Mouse (Mus musculus) embryo, embryonic 9.5 days (tissue): ENCODE data around the gene Lrrc8c.

Experiments
- DNase-seq: peaks from one replicate; pipeline ENCODE4 v3.0.0-alpha.2; 2017; ENCODE audit errors: extremely low spot score

Lrrc8c gene

DNA sequence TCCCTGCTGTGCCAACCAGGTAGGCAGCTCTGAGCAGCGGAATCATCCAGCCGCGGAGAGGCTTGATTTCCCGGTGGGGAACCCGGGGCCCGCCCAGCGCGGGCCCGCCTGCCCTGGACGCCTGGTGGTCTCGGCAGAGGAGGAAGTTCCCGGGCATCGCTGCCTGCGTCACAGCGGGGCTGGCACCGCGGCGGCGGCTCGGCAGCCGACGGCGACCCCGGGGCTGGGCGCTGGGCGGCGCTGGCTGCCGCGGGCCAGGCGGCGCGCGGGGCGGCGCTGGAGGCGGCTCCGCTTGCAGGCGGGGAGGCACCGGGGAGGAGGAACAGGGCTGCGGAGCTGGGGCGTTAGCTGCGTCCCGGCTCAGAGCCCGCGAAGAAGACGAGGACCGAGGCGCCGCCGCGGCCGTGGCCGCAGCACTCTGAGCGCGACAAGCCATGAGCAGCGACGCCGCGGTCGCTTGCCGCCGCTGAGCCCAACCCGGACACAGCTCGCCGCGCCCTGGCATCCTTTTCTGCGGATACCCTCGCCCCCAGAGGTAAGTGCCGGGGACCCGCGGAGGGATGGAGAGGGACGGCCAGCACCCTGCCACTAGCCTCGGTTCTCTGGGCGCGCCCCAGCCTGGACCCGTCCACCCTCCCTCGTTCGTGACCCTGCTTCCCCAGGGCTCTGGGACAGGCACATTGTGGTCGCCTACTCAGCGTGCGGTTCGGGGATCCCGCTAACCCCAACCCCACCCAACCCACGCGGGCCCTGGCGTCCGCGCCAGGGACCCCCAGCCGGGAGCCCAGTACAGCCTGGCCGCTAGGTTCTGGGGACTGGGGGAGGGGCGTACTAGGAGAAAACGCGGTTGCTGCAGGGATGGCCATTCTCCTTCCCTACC is at the start of gene Lrrc8c:
Gene Lrrc8c (plus strand): TSS at position 293 of the 880 bp plus-strand sequence.
- peak; percentile 85 for DNase-seq

DNA sequence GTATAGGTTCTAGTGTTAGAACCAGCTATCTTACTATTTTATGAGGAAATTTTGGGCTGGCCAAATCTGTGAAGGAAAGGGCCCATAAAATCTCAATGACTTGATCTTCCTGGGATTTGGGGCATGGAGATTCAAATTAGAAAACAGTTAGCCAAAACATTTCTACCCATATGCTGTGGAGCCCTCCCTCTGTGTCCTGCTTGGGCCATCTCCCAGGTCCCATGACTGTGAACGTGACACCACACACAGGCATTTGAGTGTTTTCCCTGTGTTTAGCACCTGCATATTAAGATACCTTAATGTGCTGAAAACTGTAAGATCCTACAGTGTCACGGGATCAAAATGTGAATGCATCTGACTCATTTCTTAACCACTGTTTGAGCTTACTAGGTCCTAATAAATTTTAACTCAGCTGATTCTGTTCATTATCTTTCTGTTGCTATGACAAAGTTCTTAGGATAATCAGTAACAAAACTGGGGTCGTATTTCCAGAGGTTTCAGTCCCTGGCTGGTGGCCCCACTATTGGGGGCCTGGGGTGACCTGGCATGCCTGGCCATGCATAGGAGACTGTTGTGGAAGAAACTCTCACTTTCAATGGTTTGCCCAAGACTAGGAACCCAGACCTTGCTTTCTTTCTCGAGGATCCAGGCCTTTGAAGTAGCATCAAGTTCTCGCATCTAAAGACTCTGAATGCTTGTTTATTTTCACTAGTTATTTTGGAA is 46.0 kb upstream of the Lrrc8c start:
- DNase-seq = no peak

DNA sequence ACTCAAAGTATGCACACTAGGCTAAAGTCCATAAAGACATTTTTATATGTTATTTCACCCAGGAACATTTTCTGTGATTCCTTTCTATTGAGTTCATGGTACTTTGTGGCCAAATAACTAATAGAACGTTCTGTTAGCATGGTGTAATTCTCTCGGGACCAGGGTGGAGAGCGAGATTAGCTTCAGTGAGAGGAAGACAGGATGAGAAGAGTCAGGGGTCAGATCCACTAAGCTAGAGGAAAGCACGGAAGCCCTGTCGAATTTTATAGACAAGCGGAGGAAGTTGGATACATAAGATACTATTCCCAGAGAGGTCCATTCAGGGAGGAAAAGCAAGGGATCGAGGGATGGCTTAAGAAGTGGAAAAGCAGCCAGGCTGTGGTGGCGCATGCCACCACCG is 41.7 kb upstream of the Lrrc8c start:
- DNase-seq = no peak

DNA sequence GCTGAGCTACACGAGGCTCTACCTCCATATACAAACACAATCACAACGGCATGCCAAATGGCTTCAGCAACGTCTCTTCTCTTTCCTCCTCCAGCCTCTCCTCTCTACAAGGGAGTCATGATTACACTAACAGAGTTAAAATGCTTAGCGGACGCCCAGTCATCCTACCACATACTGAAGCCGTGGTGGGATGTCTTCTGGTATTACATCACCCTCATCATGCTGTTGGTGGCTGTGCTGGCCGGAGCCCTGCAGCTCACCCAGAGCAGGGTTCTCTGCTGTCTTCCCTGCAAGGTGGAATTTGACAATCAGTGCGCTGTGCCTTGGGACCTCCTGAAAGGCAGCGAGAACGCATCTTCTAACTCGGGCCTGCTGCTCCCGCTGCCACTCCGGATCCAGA is 39.5 kb upstream of the Lrrc8c start:
- DNase-seq = no peak

DNA sequence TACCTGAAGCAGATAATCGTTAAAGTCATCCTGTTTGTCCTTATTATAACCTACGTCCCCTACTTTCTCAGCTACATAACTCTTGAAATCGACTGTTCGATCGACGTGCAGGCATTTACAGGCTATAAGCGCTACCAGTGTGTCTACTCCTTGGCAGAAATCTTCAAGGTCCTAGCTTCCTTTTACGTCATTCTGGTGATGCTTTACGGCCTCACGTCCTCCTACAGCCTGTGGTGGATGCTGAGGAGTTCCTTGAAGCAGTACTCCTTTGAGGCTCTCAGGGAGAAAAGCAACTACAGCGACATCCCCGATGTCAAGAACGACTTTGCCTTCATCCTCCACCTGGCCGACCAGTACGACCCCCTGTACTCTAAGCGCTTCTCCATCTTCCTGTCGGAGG is 38.6 kb upstream of the Lrrc8c start:
- no peak for DNase-seq

DNA sequence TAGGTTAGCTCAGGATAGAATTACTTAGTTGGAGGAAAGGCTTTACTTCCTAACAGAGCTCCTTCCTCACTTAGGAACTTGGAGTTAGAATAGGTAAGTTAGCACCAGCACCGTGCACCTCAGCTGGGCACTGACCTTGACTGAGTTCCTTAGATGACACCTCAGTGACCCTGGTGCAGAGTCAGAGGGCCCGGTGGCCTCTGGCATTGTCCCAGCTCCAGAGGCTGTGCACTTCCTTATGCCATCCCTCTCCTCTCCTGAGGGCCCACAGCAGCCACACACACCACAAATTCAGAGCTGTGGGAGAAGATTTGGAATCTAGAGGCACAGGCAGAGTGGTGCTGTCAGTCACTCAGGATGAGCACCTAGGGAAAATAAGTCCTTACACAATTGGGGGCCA is 35.6 kb upstream of the Lrrc8c start:
- DNase-seq = no peak

DNA sequence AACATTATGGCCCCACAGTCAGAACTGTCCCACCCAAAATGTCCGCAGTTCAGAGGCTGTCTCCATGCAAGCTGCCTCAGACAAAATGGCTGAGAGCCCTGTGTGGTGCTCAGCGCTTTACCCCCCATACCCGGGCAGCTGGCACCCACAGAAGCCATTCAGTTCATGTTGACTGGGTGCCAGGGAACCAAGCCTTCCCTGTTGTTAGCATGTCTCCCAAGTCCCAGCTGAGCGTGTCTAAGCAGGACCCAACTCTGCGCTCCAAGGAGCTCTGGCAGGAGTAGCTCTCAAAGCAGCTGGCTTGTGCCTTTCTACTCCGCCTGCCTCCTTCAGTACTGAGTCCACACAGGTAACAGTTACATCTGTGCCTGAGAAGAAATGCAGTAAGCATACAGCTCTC is 34.9 kb upstream of the Lrrc8c start:
- DNase-seq = no peak

DNA sequence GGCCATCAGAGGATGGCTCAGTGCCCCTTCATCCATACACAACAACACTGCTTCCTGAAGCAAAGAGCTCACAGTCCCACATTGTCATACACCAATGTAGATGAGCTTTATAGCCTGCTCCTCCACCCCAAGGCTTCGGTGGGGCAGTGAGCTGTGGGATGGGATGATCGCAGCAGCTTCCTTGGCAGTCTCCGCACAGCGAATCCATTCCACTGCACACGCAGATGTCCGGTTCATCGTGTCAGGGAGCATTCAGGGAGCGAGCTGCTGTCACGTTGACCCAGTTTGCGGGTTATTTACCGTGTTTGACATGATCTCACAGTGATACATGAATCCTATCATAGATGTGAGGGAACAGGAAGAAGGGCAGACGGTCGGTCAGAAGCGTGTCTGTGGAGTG is 34.3 kb upstream of the Lrrc8c start:
- no peak for DNase-seq

DNA sequence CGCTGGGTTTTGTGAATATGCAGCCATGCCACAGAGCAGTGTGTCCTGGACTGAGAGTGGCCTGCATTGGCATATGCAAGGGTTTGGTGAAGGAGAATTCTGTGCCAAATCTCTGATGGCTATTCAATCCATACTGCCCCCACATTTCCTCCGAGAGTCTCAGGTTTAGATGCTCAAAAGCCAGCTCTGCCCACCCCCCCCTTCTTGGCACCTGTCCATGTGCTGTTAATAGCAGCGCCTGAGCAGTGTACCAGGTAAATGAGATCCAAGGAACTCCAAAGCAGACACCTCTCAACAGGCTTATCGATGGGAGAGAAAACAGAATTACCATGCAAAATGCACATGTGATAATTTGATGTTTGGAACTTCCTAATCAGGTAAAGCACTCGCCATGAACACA is 29.0 kb upstream of the Lrrc8c start:
- no peak for DNase-seq

DNA sequence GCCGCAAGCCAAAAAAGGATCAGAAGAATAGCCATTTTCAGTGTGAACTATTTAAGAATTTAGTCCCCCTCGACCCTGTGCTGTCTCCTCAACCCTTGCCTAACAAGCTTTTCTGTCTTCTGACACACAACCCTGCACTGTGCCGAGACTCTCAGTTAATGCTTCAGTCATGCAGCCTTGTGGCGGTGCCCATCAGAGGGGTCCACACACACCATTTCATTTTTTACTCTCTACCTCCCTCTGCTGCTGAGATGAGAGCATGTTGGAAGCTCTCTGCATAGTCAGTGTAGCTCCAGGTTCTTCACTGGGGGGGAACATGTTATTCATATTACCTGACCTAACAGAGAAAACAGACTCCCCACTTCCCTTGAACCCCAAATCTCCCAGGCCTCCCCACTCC is 27.8 kb upstream of the Lrrc8c start:
- DNase-seq = peak; percentile 42

DNA sequence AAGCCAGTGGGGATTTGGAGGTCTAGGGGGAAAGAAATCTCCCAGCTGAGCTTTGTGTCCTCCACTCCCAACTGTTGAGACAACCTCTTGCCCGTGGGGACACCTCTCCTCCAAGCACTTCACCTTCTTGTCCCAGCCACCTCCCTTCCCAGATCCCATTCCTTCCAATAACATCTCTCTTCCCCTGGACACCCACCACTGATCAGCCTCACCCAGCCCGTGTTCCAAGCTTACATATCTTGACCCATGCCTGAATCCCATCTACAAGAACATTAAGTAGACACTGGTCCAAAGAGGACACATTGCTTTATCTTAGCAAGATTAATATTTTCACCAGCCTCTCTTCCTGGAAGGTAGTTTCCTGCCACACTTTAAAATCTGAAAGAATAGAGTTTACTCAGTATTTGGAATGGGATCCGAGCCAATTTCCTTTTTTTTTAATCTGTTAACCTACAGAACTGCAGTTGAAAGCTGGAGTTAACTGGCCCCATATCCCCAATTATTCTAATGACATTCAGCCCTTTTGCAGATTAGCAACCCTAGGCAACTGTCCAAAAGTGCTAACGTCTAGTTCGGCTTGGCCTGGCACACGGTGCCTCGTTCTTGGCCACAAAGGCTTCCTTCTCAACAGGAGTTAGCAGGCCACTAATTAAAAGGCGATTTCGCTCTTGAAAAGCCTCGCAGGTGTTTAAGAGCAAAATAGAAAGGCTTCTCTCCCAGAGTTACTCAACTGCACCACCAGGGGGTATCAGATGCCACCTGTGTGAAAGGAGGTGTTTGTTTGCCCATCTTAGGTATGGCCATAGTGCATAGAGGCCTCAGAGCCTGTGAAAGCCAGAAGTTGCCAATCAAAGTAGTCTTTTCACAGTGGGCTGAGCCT is 26.6 kb upstream of the Lrrc8c start:
- DNase-seq = no peak

DNA sequence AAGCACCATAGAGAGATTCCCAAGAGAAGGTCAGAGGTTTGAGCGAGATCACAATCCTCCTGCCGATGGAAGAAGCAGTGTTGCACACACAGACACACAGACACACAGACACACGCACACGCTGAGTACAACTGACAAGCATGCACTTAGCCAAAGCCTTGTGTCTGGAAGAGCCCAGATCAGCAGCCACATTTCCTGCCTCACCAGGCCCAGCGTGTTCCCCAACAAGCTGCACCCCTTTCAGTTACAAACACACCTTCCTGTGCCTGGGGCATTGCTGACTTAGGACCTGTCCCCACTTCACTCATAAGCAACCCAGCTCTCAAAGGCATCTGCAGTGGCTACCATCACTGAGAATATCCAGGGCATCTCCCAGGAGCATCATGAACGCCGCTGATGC is 25.8 kb upstream of the Lrrc8c start:
- no peak for DNase-seq

DNA sequence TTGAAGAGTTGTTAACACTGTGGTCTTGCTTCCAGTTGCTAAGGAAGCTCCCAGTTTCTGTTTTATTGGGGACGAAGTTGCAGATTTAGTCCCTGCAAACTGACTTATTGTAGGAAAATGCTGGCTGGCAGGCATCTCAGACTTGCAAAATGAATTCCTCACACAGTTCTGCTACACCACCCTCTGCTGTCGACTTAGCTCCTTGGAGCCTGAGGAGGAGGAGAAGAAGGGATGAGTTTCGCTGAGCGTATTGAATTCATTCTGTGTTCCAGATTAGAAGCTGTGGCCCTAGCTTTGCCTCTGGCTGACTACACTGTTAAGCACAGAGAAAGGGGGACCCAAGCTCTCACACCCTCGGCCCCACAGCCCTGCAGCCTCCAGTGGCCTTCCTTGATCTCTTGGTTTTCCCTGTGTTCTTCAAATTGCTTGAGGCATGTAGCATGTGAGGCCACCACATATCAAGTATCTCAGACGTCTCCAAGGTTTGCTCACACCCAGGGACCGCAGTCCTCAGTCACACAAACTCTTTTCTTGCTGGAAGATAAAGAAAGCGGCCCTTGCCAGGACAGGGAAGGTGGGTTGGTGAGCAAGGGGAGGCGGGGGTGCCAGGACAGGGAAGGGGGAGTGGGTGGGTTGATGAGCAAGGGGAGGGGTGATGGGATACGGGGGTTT is 24.8 kb upstream of the Lrrc8c start:
- DNase-seq = no peak

DNA sequence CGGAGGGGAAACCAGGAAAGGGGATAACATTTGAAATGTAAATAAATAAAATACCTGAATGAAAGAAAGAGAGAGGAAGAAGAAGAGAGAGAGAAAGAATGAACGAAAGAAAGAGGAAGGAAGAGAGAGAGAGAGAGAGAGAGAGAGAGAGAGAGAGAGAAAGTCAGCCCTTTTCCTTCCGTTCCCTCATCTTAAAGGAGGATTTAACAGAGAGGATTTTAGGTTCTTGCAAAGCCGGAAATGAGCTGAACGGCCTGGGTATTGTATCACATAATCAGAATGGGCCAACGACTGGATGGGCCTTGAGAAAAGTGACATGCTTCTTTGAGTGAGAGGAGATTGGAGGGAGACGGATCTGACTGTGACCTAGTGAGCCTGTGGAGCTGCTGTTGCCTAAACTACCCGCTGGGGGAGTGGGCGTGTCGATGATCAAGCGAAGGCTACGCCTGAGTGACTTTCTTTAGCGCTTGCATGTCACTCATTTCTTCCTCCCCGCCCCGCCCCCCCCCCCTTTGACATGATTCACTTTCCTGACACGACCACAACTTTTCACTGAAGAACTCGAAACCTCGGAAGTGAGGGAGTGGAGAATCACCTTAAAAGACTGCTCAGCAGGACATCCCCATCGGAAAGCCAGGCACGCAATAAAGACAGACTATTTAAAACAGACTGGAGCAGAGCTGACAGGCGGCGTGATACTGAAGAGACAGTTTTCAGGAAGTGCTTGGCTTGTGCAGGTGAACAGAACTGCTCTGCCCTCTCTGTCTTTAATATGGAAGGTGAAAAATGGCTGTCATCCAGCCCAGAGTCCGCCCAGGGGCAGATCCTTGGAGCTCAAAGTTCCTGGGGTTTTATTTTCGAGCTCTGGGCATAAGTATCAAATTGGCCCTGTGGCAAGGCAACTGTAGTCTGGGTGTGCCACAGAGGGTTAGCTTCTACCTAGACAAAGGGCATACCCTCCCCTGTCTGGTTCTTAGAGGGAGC is 24.0 kb upstream of the Lrrc8c start:
- peak; percentile 81 for DNase-seq

DNA sequence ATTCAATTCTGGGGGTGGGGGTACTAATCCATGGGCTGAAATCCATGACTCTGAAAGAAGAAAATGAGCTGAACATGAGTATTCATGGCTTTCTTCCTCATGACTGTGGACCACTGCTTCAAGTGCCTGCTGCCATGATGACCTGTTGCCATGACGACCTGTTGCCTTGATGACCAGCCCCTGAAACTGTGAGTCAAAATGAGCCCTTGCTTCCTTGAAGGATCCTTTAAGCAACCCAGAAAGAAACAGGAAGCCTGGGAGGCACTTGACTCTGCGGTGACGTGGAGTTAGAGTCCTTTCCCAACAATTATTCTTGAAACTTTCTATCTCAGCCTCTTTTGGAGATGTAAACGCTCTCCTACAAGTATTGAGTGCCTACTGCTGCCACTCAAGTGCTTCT is 23.1 kb upstream of the Lrrc8c start:
- no peak for DNase-seq

DNA sequence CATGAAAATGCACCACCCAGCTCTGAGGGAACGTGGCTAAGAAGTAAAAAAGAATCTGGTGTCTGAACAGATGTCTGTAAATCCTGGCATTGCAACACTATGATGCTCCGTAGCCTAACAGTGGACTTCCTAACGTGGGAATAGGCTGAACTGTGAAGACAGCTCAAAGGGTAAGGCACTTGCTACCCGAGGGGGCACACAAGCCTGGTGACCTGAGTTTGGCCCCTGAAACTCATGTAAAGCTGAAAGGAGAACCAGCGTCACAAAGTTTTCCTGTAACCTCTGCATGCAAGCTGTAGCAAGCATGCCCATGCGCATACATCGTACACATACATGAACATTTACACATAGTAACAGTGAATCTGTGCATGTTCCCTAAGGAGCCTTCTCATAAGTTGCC is 22.6 kb upstream of the Lrrc8c start:
- no peak for DNase-seq

DNA sequence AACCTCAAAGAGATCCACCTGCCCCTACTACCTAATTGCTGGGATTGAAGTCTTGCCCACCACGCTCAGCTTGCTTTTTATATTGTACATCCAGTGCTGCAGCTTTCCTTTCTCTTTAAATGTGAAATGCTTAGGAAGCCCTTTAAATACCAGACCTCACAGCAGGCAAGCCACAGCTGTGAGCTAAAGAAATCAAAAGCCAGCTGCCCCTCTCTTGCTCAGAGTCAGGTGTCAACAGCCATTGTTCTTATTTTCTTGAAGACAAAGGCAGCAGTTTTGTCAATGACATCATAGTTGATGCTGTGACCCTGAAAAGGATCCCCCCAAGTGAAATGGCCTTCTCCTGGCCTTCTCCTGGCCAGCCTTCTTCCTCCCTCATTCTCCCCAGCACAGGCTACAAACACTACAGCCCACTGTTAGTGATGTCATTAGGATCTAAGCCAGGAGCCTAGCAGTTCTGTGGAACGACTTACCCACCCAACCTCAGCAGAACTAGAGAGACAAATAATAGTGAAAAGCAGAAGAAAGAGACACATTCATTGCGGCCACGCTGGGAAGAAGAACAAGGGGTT is 20.7 kb upstream of the Lrrc8c start:
- DNase-seq = no peak

DNA sequence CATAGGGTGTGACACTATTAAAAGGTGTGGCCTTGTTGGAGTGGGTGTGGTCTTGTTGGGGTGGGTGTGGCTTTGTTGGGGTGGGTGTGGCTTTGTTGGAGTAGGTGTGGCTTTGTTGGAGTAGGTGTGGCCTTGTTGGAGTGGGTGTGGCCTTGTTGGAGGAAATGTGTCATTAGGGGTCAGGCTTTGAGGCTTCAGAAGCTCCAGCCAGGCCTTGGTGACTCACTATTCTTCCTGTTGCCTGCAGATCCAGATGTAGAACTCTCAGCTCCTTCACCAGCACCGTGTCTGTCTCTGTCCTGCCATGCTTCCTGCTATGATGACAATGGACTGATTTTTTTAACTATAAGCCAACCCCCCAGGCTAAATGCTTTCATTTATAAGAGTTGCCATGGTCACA is 19.8 kb upstream of the Lrrc8c start:
- no peak for DNase-seq

DNA sequence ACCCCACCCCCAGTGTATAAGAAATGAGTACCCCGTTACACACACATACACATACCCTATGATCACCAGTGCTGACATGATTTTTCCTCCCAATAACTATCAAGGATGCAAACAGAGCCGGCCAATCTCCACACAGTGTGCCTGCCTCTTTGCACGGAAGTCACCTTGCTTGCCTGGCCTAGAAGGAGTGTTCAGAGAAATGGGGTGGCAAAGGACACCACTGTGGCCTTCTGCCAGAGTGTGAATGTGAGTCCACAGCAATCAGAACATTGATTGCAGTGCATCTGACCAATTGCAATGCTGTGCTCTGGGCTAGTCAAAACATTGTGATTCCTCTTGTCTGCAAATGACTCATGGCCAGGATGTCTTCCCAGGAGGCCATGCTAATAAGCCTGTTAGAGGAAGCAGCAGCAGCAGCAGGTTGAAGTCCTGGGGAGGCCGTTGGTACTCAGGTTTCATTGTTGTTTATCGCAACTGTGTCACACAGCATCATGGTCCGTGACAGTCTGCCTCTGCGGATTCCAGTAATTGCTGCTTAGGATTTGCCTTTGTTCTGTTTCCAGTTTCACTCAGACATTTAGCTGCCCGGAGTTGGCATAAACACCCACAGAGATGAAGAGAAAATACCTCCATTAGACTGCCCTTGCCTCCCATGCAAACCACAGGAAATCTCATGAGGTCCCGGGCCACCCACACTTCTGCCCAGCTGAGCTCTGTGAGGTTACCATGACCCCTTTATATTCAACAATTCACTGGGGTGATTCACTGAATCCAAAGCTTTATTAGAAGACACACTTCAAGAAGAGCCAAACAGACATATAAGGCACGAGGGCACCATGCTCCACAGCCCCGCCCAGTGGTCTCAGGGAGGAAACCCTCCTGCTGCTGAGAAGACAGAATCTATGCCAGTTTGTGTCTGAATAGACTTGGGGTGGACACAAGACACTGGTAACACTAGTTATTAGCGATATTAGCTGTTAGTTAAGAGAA is 18.8 kb upstream of the Lrrc8c start:
- no peak for DNase-seq
